Mouse (Mus musculus): ENCODE results near the gene Tas1r2.

Gene Tas1r2

DNA sequence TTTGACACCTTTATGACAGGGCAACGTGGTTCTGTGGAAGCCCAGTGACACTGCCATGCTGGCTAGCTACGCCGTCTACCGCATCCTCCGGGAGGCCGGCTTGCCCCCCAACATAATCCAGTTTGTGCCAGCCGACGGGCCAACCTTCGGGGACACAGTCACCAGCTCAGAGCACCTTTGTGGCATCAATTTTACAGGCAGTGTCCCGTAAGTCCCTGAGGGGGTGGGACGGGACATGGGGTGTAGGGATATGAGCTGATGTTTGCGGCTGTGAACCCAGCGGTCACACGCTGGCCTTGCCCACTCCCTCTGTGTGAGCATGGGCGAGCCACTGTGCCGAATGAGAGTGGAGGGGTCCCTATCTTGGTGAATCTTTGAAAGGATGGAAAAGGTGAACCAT lies 15.0 kb upstream of the Tas1r2 start:
- WGBS, result 96% methylated on average over 16 of the region's 16 CpGs

DNA sequence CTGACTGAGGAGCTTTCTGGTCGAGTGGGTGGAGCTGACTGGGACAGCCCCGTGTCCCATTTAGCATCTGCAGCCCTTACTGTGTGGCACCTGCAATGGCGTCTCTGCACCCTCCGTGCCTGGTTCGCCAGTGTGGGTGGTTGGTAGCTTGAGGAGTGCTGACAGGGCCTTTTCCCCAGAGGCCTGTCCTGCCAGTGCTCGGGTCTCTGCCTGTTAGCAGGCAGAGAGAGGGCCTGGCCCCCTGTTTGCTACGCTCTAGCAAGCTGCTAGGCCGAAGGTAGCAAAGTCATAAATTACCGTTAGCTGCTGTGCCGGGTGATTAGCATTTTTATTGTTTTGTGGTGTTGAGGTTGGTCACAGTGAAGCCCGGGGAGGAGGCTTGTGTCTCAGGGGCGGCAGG lies 13.5 kb upstream of the Tas1r2 start:
- WGBS, result 80% methylated on average over 12 of the region's 12 CpGs

DNA sequence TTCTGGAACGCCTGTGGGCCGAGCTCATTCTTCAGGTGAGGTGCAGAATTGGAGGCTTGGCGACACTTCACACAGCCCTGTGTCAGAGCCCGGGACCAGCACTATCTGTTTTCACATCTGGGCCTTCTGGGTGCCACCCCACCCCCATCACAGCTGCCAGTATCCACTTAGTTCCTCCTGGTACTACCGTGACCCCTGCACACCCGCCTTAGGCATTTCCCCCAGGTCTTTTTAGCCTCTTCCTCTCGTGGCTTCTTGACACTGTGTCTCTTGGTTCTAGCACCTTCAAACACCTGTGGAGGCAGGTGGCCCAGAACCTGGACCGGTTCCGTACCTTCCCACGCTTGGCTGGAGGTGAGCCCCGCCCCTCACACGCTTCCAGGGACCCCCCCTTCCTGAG lies 13.0 kb upstream of the Tas1r2 start:
- 86% methylated on average over 12 of the region's 12 CpGs for WGBS

DNA sequence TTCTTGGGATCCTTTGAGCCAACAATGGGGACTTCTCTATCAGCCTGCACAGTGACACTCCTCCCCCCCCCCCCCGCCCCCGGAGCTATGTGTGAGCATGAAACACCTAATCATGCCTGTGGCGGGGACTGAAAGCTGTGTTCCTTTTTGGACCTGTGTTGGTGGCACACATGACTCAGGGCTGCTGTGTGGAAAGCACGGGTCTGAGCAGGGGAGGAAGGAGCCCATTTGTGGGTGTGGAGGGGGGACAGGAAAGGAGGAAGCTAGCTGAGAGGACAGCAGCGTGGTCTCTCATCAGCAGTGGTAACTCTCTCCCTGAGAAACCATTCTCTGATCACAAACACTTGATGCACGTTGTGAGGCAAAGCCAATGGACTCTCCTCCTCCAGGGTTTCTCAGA lies 12.6 kb upstream of the Tas1r2 start:
- 53% methylated on average over 6 of the region's 6 CpGs for WGBS

DNA sequence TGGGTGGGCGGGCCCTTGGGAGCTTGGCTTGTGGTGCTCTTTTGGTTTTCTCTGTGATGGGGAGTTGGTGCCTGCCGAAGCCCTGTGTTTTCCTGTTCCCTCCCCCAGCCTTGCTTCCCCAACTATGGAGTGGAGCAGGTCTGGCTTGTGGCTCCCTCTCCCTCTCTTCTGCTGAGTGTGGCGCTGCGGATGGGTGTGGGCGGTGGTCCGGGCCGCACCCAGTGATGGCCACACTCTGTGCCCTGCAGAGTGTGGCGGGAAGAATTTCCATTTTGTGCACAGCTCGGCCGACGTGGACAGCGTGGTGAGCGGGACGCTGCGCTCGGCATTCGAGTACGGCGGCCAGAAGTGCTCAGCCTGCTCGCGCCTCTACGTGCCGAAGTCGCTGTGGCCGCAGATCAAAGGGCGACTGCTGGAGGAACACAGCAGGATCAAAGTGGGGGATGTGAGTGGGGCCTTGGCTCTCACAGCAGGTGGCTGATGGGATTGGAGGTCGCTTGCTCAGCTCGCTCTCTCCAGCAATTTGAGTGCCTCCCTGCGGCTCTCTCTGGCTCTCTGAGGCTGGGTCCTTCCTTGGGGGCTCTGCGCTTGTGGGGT lies 11.4 kb upstream of the Tas1r2 start:
- WGBS, result 49% methylated on average over 30 of the region's 30 CpGs

DNA sequence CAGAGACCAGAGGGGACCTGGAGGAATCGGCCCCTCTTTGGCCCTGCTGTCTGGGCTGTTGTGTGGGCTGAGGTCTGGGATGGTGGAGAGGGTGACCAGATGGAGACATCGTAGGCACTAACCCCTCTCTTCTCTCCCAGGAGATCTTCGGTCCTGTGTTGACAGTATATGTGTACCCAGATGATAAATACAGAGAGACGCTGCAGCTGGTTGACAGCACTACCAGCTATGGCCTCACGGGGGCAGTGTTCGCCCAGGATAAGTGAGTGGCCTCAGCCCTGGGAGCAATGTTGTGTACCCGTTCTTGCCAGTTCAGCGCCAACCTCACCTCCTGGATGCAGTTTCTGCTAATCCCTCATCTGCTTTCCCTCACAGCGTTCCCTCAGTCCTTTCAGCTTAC lies 9.4 kb upstream of the Tas1r2 start:
- WGBS, result 21% methylated on average over 9 of the region's 9 CpGs

DNA sequence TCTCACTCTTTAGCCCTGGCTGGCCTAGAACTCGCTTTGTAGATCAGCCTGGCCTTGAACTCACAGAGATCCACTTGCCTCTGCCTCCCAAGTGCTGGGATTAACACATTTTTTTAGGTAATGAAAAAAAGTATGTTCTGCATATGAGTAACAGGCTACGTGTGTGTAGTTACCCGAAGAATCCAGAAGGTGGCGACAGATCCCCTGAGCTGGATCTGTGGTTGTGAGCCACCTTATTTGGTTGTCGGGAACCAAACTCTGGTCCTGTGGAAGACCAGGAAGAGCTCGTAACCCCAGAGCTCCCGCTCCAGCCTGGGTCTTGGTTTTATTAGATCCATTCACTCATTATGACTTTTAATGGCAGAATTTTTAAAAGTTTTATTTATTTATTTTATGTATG lies 6.4 kb upstream of the Tas1r2 start:
- WGBS, result 91% methylated on average over 7 of the region's 7 CpGs

DNA sequence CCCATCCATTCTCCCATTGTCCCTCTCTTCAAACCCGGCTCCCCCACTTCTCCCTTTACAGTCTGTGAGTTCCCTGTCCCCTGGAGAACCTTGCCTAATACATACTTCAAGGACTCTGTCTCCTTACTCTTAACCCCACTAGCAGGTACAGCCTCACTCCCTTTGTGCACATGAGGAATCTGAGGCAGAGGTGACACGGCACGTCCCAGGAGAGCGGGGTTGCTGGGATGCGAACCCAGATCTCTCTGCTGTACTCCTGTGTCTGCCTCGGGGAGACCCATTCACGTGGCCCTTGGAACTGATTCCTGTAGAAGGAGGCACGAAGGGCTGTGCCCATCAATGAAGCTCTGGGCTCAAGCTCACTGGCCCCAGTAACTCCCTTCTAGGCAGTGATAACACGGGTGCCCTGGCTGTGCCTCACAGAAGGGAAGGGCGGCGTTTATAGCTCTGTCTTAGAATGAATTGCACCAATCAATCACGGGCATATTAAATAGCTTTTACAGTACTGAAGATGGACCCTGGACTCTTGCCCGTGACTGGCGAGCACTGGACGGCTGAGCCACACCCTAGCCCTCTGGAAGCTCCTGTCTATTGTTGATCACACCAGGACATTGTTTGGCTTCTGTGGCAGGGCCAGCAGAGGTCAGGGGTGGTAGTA lies 3.1 kb upstream of the Tas1r2 start:
- WGBS, result 85% methylated on average over 15 of the region's 15 CpGs

DNA sequence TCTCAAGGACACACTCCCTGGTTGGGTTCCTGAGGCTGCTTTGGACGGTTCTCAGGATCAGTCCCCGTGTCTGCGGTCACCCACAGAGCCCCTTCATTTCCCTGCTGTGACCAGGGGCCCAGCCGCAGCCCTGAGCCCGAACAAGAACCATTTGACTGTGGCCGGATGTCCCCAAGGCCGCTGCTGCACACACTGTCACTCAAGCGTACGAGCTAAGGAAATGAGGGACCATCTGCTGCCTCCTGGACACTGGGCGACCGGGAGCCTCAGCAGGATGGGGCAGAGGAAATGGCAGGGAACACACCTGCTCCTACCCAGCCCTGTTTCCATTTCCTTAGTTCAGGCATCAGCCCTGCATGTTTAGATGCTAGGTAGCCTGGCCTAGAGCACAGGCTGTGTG lies 2.4 kb upstream of the Tas1r2 start:
- WGBS, result 77% methylated on average over 11 of the region's 11 CpGs

DNA sequence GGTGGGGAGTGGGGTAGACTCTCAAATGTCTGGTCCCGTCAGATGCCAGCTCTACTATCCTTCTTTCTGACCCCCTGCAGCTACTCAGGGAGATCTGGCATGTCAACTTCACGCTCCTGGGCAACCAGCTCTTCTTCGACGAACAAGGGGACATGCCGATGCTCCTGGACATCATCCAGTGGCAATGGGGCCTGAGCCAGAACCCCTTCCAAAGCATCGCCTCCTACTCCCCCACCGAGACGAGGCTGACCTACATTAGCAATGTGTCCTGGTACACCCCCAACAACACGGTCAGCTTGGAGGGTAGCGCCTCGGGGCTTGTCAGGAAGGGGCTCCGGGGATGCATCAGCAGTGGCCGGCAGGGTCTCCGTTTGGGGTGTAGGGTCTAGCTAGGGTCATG lies 8.6 kb downstream of the Tas1r2 start:
- WGBS, result 63% methylated on average over 14 of the region's 14 CpGs

DNA sequence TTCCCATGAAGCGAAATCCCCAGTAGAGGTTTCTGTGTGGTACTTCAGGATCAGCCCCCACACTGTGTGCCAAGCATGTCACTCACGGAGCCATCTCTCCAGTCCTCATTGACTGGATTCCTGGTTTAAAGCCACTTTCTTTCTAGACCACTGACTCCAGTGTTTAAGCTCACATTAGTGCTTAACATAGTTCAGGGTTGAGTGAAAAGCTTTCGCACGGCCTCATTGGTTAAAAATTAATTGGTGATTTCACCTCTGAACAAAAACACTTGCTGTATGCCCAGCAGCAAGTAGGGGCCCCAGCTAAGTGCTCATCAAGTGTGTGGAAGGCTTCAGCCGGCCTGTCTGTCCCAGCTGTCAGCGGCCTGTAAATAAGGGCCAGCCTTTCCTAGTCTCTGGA lies 14.3 kb downstream of the Tas1r2 start:
- 85% methylated on average over 6 of the region's 6 CpGs for WGBS

DNA sequence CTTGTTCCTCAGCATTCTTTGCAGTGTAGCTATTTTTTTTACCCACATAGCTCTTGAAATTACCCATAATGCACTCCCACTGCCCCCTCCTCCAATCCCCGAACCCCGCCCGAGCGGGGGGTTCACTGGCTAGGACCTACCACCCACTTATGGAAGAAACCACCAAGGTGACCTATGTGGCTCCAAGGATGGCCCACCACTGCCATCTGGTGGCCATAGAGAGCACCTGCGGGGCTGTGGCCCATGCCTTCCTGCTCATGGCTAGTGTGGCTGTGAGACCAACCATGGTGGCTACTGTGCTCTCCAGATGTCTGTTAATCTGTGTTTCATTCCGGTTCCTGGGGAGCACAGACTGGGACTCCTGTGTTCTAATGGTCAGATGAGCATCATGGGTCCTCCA lies 16.5 kb downstream of the Tas1r2 start:
- 16% methylated on average over 6 of the region's 6 CpGs for WGBS

DNA sequence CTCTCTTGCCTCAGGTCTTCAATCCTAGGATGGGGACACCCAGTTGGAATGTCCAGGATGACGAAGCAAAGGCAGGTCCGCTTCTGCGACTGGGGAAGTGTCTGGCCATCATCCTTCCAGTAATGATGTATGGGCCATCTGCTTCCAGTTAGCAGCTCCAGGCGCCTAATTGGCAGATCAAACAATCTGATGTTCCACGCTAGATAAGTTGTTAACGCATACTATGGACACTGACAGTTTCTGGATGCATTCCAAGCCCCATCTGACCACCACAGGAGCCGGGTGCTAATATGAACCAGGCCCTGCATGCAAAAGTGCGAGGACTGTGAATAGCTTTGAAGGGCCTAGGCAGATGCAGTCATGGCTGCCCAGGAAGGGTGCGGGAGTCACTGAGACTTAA lies 22.4 kb downstream of the Tas1r2 start:
- 68% methylated on average over 9 of the region's 9 CpGs for WGBS

DNA sequence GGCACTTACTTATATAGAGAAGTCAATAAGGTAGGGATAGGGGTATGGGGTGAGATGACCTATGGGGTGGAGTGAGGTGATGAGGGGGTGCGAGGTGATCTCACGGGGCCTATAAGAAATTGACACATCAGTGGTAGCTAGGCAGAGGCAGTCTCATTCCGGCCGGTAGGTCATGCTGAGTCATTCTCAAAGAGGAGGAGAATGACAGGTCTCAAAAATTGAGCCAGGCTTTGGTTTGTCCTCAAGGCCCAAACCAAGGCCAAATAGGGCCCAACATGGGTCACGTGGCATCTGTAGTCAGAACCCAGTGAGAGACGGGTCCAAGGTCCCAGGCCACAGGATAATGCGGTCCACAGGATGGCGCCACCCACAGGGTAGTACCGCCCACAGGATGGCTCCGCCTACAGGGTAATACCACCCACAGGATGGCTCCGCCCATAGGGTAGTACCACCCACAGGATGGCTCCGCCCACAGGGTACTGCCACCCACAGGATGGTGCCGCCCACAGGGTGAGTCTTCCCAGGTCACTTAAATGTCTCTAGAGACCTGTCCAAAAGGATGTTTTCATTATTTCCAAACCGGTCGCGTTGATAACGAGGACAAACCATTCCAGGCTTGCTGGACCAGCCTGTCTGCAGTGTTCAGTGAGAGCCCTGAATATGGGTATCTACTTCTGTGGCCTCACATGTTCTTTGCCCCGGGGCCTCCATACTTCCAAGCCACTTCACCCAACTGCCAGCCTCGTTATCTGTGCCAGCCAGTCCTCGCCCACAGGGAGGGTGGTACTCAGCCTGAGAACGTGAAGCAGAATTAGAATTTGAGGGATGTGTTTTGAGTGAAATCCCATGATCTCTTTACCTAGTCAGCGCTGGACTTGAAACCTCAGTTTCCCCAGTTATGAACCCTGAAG lies 30.6 kb downstream of the Tas1r2 start:
- 77% methylated on average over 22 of the region's 22 CpGs for WGBS

DNA sequence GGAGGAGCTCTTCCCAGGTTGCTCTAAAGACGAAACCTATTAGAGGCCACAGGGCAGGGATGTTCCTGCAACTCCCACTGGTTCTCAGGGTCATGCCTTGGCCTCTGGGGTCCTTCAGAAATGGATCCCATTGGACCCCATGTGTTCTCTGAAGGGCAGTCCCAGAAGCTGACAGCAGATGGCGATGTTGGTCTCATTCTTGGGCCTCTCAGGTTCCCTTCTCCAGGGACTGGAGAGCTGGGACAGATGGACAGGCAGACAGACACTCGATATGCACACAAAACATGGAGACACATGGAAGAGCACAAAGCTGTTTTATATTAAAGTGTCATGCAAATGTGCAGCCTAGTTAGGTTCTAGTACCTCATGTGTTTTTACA lies 31.3 kb downstream of the Tas1r2 start:
- 20% methylated on average over 3 of the region's 3 CpGs for WGBS

DNA sequence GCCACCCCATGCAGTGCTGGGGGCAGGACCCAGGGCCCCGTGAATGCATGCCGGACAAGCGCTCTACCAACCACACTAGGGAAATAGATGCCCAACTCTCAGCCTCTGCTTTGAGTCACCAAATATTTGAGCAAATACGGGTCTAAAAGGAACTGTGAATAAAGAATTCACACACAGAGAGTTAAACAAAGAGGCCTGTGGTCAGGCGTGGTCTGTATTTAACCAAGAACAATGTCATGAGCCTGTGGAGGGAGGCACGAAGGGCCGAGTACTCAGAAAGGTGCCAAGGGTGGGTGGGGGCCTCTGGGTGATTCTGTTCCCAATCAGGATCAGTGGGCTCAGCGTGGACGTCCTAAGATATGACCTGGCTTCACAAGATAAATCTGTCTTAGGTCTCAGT lies 34.7 kb downstream of the Tas1r2 start:
- 69% methylated on average over 9 of the region's 9 CpGs for WGBS

DNA sequence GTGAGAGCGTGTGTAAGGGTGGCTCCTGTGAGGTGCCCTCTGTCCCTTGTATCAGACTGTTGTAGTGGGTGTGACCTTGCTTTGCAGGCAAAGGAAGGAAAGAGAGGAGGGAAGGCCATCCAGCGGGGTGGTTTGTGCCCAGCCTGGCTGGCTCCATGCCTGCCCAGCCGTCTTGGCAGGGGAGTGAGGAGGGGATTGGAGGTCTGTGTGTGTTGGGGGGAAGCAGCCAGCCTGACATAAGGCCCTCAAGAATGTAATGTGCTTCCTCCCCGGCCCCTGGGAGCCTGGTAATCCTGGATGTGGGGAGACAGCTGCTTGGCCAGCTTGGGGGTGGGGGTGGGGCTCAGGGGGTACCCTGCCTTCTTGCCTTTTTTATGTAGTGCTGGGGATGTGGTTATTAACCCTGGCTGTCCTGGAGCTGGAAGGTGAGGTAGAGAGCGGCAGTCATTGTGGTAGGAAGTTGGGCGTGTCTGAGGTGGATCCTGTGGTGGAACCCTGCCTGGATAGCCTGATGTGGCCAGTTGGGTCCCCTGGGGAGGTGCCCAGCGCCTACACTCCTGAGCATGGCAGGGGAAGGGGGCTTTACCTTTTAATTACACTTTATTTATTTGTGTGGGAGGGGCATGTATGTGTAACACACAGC lies 36.4 kb downstream of the Tas1r2 start:
- 64% methylated on average over 7 of the region's 7 CpGs for WGBS

DNA sequence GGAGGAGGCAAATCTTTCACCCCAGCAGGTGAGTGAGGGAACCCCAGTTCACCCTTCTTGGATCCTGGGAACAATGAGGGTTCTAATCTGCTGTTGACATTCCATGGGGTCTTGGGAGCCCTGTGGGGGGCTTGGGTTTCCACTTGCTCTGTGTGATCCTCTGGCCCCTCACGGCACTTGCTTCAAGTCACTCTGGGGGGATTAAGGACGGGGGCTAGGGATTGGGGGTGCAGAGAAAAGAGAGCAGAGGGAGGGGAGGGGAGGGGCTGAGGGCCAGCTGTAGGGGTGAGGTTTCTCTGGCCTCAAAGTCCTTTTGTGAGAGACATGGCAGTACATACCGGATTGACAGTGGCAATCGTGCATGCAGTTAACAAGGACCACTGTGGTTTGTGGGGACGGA lies 40.0 kb downstream of the Tas1r2 start:
- 56% methylated on average over 5 of the region's 5 CpGs for WGBS

DNA sequence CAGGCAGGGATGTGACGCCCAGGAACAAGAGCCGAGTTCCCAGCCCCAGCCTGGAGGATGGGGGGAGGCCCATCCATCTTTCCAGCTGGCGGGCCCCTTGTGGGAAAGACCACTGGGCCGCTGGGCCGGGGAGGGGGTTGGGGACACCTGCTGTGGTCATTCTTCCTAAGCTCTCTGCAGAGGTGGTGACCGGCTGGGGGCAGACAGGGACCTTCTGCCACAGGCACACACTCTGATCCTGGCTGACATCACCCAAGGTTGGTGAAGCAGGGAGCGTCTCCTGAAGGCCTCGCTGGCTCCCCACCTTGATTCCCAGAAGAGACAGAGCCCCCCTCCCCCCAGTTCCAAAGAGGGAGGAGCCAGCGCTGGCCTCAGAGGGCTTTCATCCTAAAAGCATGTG lies 44.4 kb downstream of the Tas1r2 start:
- 45% methylated on average over 9 of the region's 9 CpGs for WGBS

DNA sequence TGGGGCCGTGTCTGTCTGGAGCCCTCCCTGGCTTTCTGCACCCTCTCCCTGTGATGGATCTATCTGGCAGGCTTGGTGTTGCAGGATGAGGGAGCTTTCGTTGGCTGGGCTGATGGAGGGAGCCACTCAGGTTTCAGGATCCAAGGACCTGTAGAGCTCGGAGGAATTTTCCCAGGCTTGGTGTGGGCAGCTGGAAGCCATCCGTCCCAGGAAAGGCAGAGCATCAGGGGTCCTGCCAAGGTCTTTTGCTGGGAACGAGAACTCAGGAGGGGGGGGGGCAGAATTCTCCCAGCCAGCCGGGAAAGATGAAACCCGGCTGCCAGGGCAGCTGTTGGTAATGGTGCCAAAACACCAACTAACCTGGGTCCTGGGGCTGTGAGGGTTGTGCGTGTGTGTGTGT lies 45.3 kb downstream of the Tas1r2 start:
- WGBS, result 67% methylated on average over 8 of the region's 8 CpGs

DNA sequence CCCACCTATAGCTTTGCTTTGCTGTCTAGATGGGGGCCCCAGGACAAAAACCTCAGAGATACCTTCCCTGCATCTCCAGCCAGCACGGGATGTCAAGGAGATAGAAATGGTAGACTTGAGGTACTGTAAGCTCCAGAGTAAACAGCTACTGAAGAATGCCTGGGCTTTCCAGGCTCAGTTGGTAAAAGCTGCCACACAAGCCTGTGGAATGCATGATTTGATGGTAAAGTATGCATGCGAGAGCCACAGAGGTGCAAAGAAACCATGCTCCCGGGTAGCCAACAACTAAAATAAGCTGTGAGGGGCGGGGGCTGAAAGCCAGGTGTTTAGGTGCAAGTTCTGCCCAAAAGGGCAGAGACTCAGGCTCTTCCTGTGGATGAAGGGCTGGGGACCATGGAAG lies 49.6 kb downstream of the Tas1r2 start:
- 77% methylated on average over 4 of the region's 4 CpGs for WGBS

DNA sequence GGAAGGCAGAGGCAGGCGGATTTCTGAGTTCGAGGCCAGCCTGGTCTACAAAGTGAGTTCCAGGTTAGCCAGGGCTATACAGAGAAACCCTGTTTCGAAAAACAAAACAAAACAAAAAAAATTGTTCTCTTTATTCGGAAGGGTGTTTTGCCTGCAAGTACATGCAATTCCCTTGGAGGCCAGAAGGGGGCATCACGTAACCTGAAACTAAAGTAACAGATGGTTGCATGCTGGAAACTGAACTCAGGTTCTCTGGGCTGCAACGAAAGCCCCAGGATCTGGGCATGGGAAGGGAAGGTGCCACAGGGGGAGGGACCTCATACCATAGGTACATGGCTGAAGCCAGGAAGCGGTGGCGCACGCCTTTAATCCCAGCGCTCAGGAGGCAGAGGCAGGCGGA lies 50.1 kb downstream of the Tas1r2 start:
- 83% methylated on average over 11 of the region's 11 CpGs for WGBS

DNA sequence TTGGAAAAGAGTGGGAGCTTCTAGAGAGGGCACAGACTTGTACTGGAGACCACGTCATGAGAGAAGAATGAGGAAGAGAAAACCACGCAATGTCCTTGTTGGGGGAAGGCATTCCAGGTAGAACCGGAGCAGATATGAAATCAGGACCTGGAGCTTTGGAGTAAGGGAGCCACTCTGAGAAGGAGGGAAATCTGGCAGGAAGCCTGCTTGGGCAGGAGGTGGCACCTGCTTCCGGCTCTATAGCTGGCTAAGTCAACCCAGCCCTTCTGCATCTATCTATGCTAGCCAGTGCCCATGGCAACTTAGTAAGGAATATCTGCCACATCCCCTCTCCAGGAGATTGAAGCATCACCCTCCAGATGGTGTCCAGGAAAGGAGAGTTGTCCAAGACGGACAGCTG lies 52.6 kb downstream of the Tas1r2 start:
- WGBS, result 88% methylated on average over 5 of the region's 5 CpGs
